Mouse (Mus musculus): ENCODE measurements around the gene Rreb1.
A peak's percentile ranks its signal among the peaks of the same experiment; 100 is the strongest.

The Rreb1 gene

GRCm38 (mm10) chr13:37980346-37980745 lies 202.1 kb downstream of the Rreb1 start:
- no peak for DNase-seq (ENCODE audit: low spot score)

GRCm38 (mm10) chr13:37981063-37981462 lies 202.9 kb downstream of the Rreb1 start:
- DNase-seq (ENCODE audit: low spot score) = no peak

GRCm38 (mm10) chr13:37986166-37986565 lies 208.0 kb downstream of the Rreb1 start:
- DNase-seq (ENCODE audit: low spot score) = no peak

- DNase-seq (ENCODE audit: low spot score) = no peak
Observed at GRCm38 (mm10) chr13:37989701-37990100, 211.5 kb downstream of the Rreb1 start.

- DNase-seq (ENCODE audit: low spot score) = no peak
Observed at GRCm38 (mm10) chr13:37992638-37993371, 214.6 kb downstream of the Rreb1 start.

- DNase-seq (ENCODE audit: low spot score) = no peak
Observed at GRCm38 (mm10) chr13:37993376-37993703, 215.1 kb downstream of the Rreb1 start.

GRCm38 (mm10) chr13:37993704-37994404 lies 215.7 kb downstream of the Rreb1 start, which contains the start of gene Ssr1:
Gene Ssr1 (minus strand): TSS chr13:37994217.
- peak; percentile 94 for DNase-seq (ENCODE audit: low spot score)

GRCm38 (mm10) chr13:37994405-37994749 lies 216.2 kb downstream of the Rreb1 start:
- no peak for DNase-seq (ENCODE audit: low spot score)

- DNase-seq (ENCODE audit: low spot score) = no peak
Observed at GRCm38 (mm10) chr13:37999713-38000112, 221.5 kb downstream of the Rreb1 start.
